Mouse (Mus musculus) intestine, postnatal 0 days (tissue): Measurements from ENCODE around the gene Slx4. TPM values are rescaled to one million over a fixed set of nuclear protein-coding genes. Genes with fewer than 3 reads are reported as not detected.

Source experiments
- ATAC-seq: fragments of 200-750 bp; cut with Nextera tagmentation; 2 replicates; pipeline ENCODE4 v1.8.0; 2017; ENCODE audit warnings: mild to moderate bottlenecking, moderate TSS enrichment, moderate library complexity
- H3K27ac ChIP-seq: fragments of 300-500 bp; sonication (generic); 2 replicates; pipeline ENCODE4 v1.5.1; 2014; ENCODE audit warnings: mild to moderate bottlenecking, low read depth, low read length, moderate library complexity
- H3K27me3 ChIP-seq: fragments of 300-500 bp; sonication (generic); replicated peaks from 2 replicates; pipeline ENCODE4 v1.6.1; 2014; ENCODE audit warnings: low read length, mixed read lengths; ENCODE audit not compliant: control insufficient read depth, insufficient read depth
- H3K36me3 ChIP-seq: fragments of 300-500 bp; sonication (generic); 2 replicates; pipeline ENCODE4 v1.6.1; 2014; ENCODE audit warnings: mild to moderate bottlenecking, moderate library complexity; ENCODE audit not compliant: control insufficient read depth, insufficient read depth
- H3K4me1 ChIP-seq: fragments of 300-500 bp; sonication (generic); replicated peaks from 2 replicates; pipeline ENCODE4 v1.6.1; 2014; ENCODE audit warnings: antibody characterized with exemption, low read length, mixed read lengths; ENCODE audit not compliant: control insufficient read depth, insufficient read depth
- H3K4me2 ChIP-seq: fragments of 300-500 bp; sonication (generic); replicated peaks from 2 replicates; pipeline ENCODE4 v1.6.1; 2014; ENCODE audit warnings: low read depth, mild to moderate bottlenecking, moderate library complexity
- H3K4me3 ChIP-seq: fragments of 300-500 bp; sonication (generic); 2 replicates; pipeline ENCODE4 v1.5.1; 2014; ENCODE audit warnings: low read depth, low read length
- H3K9ac ChIP-seq: fragments of 300-500 bp; sonication (generic); 2 replicates; pipeline ENCODE4 v1.6.1; 2014; ENCODE audit warnings: mild to moderate bottlenecking, low read depth, low read length
- H3K9me3 ChIP-seq: fragments of 300-500 bp; sonication (generic); 2 replicates; pipeline ENCODE4 v1.6.1; 2016; ENCODE audit warnings: mixed run types; ENCODE audit not compliant: control insufficient read depth
- CTCF ChIP-seq: sonication (generic); IDR thresholded peaks from 2 replicates; pipeline ENCODE4 v1.5.1; 2016; ENCODE audit warnings: low read depth, mild to moderate bottlenecking, control low read depth, antibody characterized with exemption, moderate library complexity
- WGBS: fragments of 180-500 bp; shearing (Covaris S2); extraction: QIAGEN DNeasy Blood & Tissue Kit; methylation state at CpG from one replicate; pipeline ENCODE4 v1.1.7; 2014; 5-methylcytosine and 5-hydroxymethylcytosine counted together
- polyA plus RNA-seq: library from polyadenylated mRNA; unstranded; fragments of >200 nt; fragmentation: Nextera tagmentation; extraction: Ambion mirVana; gene quantifications from 2 replicates; pipeline ENCODE4 v1.2.1, GENCODE M21; 2015

Slx4 gene
- polyA plus RNA-seq, 1 experiment from 2014 or later: 5.6 TPM

DNA sequence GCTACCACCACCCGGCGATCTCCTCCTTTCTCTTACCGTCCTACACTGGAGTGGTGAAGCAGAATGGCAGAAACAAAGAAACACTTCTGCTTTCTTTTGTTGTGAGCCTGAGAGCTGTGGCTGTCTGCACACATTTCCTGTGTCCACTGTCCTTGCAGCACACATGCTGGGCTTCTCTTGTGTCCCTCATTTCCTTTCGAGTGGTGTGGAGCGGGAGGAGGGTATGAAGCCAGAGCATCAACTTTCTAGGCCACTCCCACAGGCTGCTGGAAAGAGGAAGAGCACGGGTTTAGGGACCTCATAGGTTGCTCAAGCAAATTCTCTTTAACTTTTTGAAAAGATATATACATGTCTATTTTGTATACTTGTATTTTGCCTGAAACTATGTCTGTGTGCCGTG, 74.4 kb downstream of the Slx4 start:
- H3K4me3 ChIP-seq: no peak overlapping the region
- H3K9me3 ChIP-seq: no peaks in the 10 kb centered on the region
- H3K4me1 ChIP-seq: no peaks in the 10 kb centered on the region
- H3K36me3 ChIP-seq: peaks cover 39% of the 10 kb centered on the region
- WGBS: 79% methylated on average over 7 of the region's 7 CpGs
- H3K9ac ChIP-seq: no peak overlapping the region
- no peaks in the 10 kb centered on the region for H3K27me3 ChIP-seq
- no peak overlapping the region for H3K4me2 ChIP-seq
- no peak for ATAC-seq
- TF ChIP-seq CTCF: no peak
- H3K27ac ChIP-seq: no peak overlapping the region

Other genes with a start within 250 kb of the Slx4 start
- not detected in 2 replicates for gene Olfr15, start 172.9 kb downstream of the Slx4 start, polyA plus RNA-seq
- 0.35 and 0.44 TPM in 2 replicates for gene Zfp174, start 156.5 kb downstream of the Slx4 start, polyA plus RNA-seq
- gene Naa60, start 131.4 kb downstream of the Slx4 start, polyA plus RNA-seq: 34.0 and 35.4 TPM in 2 replicates
- 2.2 and 2.7 TPM in 2 replicates for gene Zfp597, start 119.2 kb downstream of the Slx4 start, polyA plus RNA-seq
- 0.72 and 1.2 TPM in 2 replicates for gene Gm20695, start 119.1 kb downstream of the Slx4 start, polyA plus RNA-seq
- 5.5 and 6.4 TPM in 2 replicates for gene 1700037C18Rik, start 95.1 kb downstream of the Slx4 start, polyA plus RNA-seq
- gene Cluap1, start 95.0 kb downstream of the Slx4 start, polyA plus RNA-seq: 9.1 and 9.2 TPM in 2 replicates
- 0.46 and 0.50 TPM in 2 replicates for gene Nlrc3, start 27.1 kb downstream of the Slx4 start, polyA plus RNA-seq
- gene Dnase1, start 33.2 kb upstream of the Slx4 start, polyA plus RNA-seq: 8.0 and 8.9 TPM in 2 replicates
- gene Trap1, start 74.1 kb upstream of the Slx4 start, polyA plus RNA-seq: 33.9 and 35.3 TPM in 2 replicates
- 22.7 and 33.1 TPM in 2 replicates for gene Crebbp, start 210.2 kb upstream of the Slx4 start, polyA plus RNA-seq